Mouse (Mus musculus) liver, postnatal 0 days (tissue): ENCODE data around the gene Marc2.

Source experiments
- CTCF ChIP-seq: sonication (generic); IDR thresholded peaks from 2 replicates; pipeline ENCODE4 v1.5.1; 2016; ENCODE audit warnings: antibody characterized with exemption, low read depth
- EP300 ChIP-seq: IDR thresholded peaks from 2 replicates; pipeline ENCODE4 v1.6.1; 2016; ENCODE audit warnings: antibody characterized with exemption, low read depth, mild to moderate bottlenecking

GRCm38 (mm10) chr1:184783641-184784040, 62.6 kb downstream of the Marc2 start:
- TF ChIP-seq CTCF (no peak), EP300 (no peak)
